Mouse (Mus musculus) megakaryocyte-erythroid progenitor cell, adult 5-6 weeks (primary cell): ENCODE measurements around the gene Zbtb8b. TPM values are rescaled to one million over a fixed set of nuclear protein-coding genes. Genes with fewer than 3 reads are reported as not detected.
"Not testable (repeated sequence)": the region's sequence is repeated elsewhere in the genome, so short reads cannot be mapped to it uniquely, and the experiment has no call there.

ENCODE experiments used
- ATAC-seq: replicated peaks from 2 replicates; pipeline ENCODE4 v1.8.0; 2016; ENCODE audit warnings: mild to moderate bottlenecking, inconsistent platforms; ENCODE audit not compliant: severe bottlenecking, poor library complexity, low FRiP score, low TSS enrichment
- total RNA-seq, 2 experiments: library from RNA; stranded (forward) in 1 of 2; stranded (reverse) in 1 of 2; fragments of 200-1000, 215-1000 nt in 1 of 2; fragments of >200 nt in 1 of 2; fragmentation: Nextera tagmentation in 1 of 2; gene quantifications; 2 replicates each; pipeline ENCODE4 v1.2.3; 2014 to 2017

The Zbtb8b gene
- total RNA-seq, 2 experiments from 2014 or later, result 0.05 TPM; not detected in 1

DNA sequence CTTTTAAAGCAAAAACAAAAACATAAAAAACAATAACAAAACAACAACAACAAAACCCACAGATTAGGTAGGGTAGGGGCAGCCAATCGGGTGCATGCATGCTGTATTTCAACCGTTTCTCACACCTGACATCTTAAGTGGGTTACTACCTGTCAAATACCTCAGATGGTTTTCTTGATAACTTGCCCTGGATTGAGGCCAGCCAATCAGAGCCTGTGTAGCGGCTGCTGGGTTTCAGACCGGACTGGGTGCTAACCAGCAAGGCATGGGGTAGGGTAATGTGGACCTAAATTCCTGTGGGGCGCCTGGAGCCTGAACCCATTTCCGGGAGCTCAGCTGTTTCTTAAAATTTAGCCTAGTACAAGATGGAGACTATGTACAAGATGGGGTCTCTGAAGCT, 492 bp upstream of the Zbtb8b start:
- no peak for ATAC-seq

GRCm38 (mm10) chr4:129418321-129418720, 22.3 kb downstream of the Zbtb8b start:
- ATAC-seq, result no peak

GRCm38 (mm10) chr4:129416478-129416877, 24.2 kb downstream of the Zbtb8b start:
- ATAC-seq, result peak; percentile 96

DNA sequence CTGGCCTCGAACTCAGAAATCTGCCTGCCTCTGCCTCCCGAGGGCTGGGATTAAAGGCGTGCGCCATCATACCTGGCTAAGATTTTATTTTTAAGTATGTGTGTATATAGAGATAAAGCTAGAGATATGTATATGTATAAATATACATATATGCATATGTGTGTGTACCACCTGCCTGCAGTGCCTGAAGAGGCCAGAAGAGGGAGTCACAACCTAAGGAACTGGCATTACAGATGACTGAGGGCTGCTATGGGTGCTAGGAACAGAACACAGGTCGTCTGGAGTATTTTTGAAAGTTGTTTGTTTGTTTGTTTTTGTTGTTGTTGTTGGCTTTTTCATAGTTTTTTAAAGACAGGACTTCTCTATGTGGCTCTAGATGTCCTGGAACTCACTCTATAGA, 24.8 kb downstream of the Zbtb8b start:
- ATAC-seq, result no peak

DNA sequence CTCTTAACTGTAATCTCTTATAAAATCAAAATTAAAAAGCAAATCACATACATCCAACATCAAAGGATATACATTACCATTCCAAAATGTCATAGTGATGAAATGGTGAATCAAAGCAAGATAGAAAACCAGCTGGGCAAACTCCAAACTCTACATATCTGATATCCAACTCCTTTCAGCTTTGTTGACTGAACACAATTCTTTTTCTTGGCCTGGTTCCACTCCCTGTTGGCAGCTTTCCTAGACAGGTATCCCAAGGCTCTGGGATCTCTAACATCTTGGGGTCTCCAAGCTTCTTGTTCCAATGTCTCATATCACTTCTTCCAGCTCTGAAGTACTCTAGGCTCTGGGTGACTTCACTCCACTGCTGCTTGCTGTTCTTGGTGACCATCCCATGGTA, 29.7 kb downstream of the Zbtb8b start:
- ATAC-seq, result no peak

GRCm38 (mm10) chr4:129410532-129410931, 30.1 kb downstream of the Zbtb8b start:
- ATAC-seq, result not testable (repeated sequence)

- peak; percentile 96 for ATAC-seq
These were observed 34.2 kb downstream of the Zbtb8b start for GRCm38 (mm10) chr4:129406447-129406846.

DNA sequence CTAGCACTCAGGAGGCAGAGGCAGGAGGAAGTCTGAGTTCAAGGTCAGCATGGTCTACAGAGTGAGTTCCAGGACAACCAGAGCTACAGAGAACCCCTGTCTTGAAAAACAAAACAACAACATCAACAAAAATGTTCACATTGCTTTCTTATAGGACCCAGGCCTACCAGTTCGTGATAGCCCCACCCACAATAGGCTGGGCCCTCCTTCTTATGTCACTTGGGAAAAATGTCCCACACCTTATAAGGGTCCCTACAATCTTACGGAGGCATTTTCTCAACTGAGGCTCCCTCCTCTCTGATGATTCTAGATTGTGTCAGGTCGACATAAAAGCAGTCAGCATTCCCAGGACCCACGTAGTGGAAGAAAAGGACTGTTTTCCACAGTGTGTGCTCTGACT, 40.8 kb downstream of the Zbtb8b start:
- no peak for ATAC-seq

DNA sequence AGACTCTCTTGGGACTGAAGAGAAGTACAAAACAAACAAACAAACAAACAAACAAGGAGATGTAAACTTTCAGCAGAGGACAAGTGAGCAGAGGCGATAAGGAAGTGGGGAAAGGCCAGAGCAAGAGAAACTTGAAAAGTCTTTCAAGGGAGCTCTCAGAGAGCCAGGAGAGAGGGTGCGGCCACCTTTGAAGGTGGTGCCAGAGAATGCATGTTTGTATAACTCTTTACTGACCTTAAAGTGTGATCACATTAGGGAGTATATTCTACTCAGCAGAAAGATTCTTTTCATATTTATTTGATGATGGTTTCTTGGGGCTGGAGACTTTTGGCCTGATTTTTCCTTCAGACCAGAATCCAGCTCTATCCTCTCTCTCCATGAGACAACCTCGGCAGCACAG, 43.7 kb downstream of the Zbtb8b start:
- ATAC-seq, result no peak

GRCm38 (mm10) chr4:129394089-129394870, 46.4 kb downstream of the Zbtb8b start:
- no peak for ATAC-seq

DNA sequence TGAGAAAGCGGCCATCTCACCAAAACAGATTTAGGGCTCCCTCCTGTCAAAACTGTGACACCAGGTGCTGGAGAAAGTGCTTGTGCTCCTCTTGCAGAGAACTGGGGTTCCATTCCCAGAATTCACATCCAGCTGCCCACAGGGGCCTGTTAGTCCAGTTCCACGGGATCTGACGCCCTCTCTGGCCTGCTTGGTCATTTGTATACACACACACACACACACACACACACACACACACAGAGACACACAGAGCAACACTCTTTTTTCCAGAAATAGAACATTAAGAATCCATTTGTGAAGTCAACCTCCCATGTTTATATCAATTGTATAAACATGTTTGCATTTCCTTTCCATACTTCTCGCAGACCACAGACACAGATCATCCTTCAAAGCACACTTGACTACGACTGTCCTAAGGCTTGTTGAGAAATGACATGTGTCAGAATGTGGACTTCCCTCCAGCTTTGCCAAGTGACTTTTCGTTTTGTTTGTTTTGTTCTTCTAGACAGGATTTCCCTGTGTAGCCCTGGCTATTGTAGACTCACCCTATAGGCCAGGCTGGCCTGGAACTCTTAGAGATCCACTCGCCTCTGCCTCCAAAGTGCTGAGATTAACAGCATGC, 49.6 kb downstream of the Zbtb8b start:
- no peak for ATAC-seq

DNA sequence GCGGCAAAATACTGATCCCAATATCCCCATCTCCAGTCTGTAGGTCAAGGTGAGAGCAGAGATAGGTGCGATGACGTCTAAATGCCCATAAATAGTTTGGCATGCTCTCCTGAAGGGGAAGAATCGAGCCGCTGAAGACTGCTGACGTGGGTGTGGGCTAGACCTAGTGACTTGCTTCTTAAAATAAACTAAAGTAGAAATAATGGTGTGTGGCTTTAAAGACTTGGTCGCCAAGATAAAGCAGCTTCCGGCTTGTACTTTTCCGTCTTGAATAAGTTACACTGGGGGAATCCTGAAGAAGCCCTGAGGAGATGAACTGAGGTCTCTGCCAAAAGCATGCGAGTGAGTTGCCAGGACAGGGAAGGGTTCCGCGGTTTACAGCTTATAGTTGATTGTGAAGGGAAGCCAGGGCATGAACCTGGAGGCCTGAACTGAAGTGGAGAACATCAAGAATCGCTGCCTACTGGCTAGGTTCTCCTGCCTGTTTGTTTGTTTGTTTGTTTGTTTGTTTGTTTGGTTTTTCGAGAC, 50.4 kb downstream of the Zbtb8b start:
- no peak for ATAC-seq

- ATAC-seq, result no peak
These were observed 52.2 kb downstream of the Zbtb8b start for GRCm38 (mm10) chr4:129388404-129388803.

DNA sequence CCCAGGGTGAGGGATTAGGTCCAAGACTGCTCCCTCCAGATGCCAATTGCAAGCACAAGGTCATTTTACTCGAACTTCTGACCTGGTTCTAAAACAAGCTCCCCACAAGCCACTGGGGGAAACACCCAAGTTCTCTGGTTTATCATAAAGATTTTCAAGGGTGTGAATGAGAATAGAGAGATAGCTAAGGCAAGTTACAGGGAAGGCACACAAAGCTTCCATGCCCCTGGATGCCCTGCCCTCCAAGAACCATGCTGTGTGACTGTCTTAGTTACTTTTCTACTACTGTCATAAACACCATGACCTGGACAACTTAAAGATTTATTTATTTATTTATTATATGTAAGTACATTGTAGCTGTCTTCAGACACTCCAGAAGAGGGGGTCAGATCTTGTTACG, 53.7 kb downstream of the Zbtb8b start:
- ATAC-seq, result peak; percentile 65

DNA sequence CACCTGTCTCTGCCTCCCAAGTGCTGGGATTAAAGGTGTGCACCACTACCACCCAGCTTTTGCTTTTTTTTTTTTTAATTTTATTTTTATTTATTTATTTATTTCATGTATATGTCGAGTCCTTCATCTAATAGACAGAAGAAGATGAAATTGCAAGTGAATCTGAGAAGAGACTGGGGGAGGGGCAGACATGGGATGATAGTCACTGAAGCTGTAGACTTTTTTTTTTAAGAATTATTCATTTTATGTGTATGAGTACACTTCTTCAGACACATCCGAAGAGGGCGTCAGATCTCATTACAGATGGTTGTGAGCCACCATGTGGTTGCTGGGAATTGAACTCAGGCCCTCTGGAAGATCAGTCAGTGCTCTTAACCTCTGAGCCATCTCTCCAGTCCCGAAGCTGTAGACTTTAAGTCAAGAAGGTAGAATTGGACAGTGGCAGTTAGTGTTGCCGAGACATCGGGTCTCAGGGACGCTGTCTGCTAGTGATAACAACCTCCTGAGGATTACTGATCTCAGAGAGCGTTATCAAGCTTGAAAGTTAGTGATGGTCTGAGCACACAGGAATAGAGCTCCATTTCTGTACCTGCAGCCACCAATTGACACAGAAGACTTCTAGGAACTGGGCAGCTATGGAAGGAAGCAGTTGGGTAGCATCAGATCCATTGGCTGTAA, 54.2 kb downstream of the Zbtb8b start:
- peak; percentile 92 for ATAC-seq

DNA sequence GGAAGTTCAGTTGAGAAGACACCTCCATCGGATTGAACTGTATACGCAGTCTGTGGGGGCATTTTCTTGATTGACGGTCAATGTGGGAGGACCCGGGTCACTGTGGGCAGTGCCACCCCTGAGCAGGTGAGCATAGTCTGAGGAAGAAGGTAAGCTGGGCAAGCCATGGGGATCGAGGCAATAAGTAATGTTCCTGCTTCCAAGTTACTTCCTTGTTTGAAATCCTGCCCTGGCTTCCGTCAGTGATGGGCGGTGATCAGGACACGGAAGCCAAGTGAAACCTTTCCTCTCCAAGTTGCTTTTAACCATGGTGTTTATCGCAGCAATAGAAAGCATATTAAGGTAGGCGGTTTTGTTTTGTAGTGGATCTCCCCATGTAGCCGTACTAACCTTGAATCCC, 55.0 kb downstream of the Zbtb8b start:
- no peak for ATAC-seq

GRCm38 (mm10) chr4:129384440-129384839, 56.2 kb downstream of the Zbtb8b start:
- no peak for ATAC-seq

- no peak for ATAC-seq
These were observed 57.1 kb downstream of the Zbtb8b start for GRCm38 (mm10) chr4:129383586-129383985.

DNA sequence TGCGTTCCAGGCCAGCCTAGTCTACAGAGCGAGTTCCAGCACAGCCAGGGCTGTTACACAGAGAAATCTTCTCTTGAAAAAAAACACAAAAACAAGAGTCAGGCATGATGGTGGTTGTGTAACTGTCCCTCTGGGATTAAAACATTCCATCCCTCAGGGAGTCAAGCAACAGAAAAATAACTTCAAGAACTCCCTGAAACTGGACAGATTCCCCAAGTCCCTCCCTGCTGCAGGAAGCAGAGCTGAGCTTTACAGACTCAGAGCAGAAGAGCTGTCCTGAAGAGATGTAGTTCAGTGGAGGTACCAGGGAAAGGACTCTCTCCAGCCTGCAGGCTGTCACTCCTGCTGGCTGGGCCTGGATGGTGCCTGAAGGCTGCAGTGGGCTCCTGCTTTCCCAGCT, 58.2 kb downstream of the Zbtb8b start:
- ATAC-seq, result no peak

- no peak for ATAC-seq
These were observed 58.6 kb downstream of the Zbtb8b start for GRCm38 (mm10) chr4:129382029-129382428.
